Mouse (Mus musculus) left cerebral cortex, postnatal 4 days (tissue): Measurements from ENCODE around the gene Cdyl2. TPM values are rescaled to one million over a fixed set of nuclear protein-coding genes. Genes with fewer than 3 reads are reported as not detected.

ENCODE experiments used
- DNase-seq: peaks from one replicate; pipeline ENCODE4 v3.0.0-alpha.2; 2022
- intact Hi-C: fragments of 180-260 bp; cut with DNase I; formaldehyde crosslinking; loops from one replicate; pipeline ENCODE4 v1.15.1; 2025
- total RNA-seq, 2 experiments: library from RNA; stranded (reverse); gene quantifications; 2 replicates each; pipeline ENCODE4 v1.2.3; 2021

Cdyl2 gene
- 10 to 100 TPM; 18.4 to 20.8 TPM for total RNA-seq

GRCm38 (mm10) chr8:116732684-116733647 lies at the start of gene Cdyl2:
Gene Cdyl2 (minus strand): TSS chr8:116732991.
- DNase-seq: peak; percentile 78
- intact Hi-C loops: no loop called here

- intact Hi-C loops: no loop called here
- no peak for DNase-seq
These were observed 47.8 kb upstream of the Cdyl2 start for GRCm38 (mm10) chr8:116780594-116780993.

- no peak for DNase-seq
- intact Hi-C loops: no loop called here
These were observed 41.4 kb upstream of the Cdyl2 start for GRCm38 (mm10) chr8:116774220-116774619.

- DNase-seq: no peak
- intact Hi-C loops: no loop called here
These were observed 39.9 kb upstream of the Cdyl2 start for GRCm38 (mm10) chr8:116772727-116773126.

- peak; percentile 11 for DNase-seq
- intact Hi-C loops: no loop called here
These were observed 39.1 kb upstream of the Cdyl2 start for GRCm38 (mm10) chr8:116771797-116772343.

DNA sequence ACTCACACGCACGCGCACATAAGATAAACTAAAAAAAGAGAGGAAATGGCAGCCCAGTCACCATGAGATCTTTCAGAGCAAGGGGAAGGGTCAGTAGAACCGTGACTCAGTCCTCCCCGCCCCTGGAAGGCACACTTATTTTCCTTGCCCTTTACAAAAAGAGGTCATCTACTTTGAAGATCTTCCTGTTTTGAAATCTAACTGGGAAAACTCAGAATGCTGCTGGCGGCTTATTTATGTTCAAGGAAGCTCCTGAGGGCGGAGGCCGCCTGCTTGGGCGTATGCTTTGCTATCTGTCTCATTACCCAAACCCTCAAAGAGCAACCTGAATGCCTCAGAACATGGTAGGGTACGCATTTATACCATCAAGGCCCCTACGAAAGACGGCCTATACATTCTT lies 38.0 kb upstream of the Cdyl2 start:
- DNase-seq: no peak
- intact Hi-C loops: no loop called here

DNA sequence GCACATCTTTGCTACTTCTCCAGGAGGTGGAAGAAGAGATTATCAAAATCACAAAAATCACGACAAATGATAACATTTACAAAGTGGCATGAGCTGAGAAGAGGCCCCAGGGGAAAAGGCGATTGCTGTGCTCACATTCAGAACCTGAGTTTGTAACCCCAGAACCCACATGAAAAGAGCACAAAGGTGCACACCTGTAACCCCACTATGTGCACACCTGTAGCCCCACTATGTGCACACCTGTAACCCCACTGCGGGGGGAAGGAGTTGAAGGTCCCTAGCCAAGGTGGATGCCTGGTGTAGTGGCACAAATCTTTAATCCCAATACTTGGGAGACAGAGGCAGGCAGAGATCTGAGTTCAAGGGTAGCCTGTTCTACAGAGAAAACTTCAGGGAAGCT lies 23.4 kb upstream of the Cdyl2 start:
- no peak for DNase-seq
- intact Hi-C loops: no loop called here

DNA sequence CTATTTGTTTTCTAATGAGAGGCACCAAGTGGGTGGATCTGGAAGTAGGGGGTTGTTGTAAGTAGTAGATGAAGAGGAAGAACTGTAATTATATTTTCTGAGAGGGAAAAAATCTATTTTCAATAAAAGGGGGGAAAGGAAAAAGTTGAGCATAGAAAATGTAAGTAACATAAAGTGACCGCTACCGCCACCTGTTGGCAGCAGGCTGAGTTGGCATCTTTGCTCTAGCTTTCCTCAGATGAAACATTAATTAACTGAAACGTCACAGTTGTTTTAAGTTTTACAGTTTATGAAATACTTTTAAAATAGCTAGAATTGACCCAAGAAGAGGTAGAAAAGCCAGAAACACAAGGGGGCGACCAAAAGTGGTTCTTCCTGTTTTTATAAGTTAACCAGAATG lies 22.8 kb upstream of the Cdyl2 start:
- intact Hi-C loops: no loop called here
- peak; percentile 50 for DNase-seq

DNA sequence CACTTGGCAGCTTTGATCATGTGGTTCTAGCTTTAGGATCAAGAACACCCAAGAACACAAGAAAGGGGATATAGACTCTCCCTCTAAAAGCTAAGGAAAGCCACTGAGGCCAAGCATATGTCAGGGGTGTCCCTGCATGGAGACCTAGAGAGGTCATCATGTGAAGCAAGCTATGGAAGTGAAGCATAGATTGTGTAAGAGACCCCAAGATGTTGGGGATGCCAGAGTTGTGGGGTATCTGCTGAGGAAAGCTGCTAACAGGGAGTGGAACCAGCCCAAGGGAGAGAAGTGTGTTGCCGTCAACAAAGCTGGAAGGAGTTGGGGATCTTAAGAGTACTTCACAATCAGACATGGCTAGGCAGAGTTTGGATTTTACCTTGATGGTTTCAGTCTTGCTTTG lies 7.9 kb upstream of the Cdyl2 start:
- DNase-seq: no peak
- intact Hi-C loops: no loop called here

- intact Hi-C loops: no loop called here
- no peak for DNase-seq
These were observed 2.5 kb upstream of the Cdyl2 start for GRCm38 (mm10) chr8:116735306-116735705.

GRCm38 (mm10) chr8:116734176-116734575 lies 1.4 kb upstream of the Cdyl2 start:
- DNase-seq: no peak
- intact Hi-C loops: no loop called here

DNA sequence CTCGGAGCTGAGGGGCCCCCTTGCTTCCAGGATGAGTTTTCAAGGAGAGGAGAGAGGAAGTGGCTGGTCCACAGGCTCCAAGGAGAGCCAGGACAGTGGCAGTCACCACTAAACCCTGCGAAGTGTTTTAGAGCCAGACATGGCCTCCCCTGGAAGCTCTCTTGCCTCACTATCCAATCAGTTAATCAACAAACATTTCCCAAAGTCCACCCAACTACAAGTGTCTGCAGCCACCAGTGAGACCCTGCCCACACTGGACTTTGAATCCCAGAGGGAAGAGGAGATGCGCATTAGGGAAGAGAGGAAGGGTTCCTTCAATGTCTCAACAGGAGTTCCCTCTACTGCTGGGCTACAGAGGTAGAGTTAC lies 840 bp upstream of the Cdyl2 start:
- intact Hi-C loops: no loop called here
- no peak for DNase-seq

- intact Hi-C loops: no loop called here
These were observed 661 bp downstream of the Cdyl2 start for GRCm38 (mm10) chr8:116731976-116732683.

GRCm38 (mm10) chr8:116721451-116721850 lies 11.3 kb downstream of the Cdyl2 start:
- DNase-seq: no peak
- intact Hi-C loops: no loop called here

More at GRCm38 (mm10) chr8:116731976-116732683, 661 bp downstream of the Cdyl2 start:
- peak; percentile 21 for DNase-seq

GRCm38 (mm10) chr8:116707496-116707895 lies 25.3 kb downstream of the Cdyl2 start:
- no peak for DNase-seq
- intact Hi-C loops: no loop called here

DNA sequence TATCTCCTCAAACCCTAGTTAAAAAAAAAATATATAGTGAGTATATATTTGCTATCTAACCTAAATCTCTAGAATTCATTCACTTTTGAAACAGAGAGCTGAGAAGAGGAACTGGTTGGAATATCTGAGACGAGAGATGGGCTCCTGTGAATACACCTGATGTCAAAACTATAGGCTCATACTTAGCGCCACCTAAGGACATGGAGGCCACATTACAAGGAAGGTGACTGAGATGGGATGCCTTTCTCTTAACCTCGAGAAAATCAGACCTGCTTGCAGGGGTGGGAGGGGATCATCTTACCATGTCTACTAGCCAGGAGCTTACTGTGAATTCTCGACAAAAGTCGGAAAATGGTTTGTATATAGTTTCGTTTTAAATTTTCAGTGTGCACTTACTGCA lies 30.3 kb downstream of the Cdyl2 start:
- DNase-seq: no peak
- intact Hi-C loops: no loop called here

DNA sequence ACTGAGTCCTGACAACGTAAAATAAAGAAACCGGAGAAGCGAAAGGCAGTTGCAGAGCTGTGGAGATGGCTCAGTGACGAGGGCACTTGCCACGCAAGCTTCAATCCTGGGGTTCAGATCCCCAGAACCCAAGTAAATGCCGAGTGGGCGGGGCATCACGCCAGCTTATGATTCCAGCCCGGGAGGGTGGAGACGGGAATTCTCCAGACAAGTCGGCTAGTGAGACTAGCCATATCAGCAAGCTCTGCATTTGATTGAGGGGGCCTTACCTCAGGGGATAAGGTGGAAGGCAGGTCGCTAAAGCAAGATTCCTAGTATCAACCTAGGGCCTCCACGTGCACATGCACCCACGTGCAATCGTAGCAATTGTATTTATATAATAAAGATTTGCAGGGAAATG lies 39.9 kb downstream of the Cdyl2 start:
- intact Hi-C loops: no loop called here

DNA sequence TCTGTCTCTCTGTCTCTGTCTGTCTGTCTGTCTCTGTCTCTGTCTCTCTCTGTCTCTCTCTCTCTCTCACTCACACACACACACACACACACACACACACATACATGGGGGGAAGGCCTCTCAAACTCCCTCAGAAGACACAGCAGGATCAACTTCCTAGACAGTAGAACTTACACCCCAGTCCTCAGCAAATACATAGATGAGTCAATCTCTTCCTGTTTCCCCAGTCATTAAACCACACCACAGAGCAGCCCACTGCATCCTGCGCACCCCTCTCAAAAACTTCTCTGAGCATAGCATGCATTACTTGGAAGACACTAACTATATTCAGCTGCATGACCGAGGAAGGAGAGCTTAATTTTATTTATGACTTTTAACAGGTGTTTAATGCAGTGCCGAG lies 43.0 kb downstream of the Cdyl2 start:
- intact Hi-C loops: no loop called here
- DNase-seq: no peak

More for the DNA sequence above, 39.9 kb downstream of the Cdyl2 start:
- DNase-seq: no peak

- intact Hi-C loops: no loop called here
- DNase-seq: no peak
These were observed 56.6 kb downstream of the Cdyl2 start for GRCm38 (mm10) chr8:116676174-116676573.

- no peak for DNase-seq
- intact Hi-C loops: no loop called here
These were observed 58.6 kb downstream of the Cdyl2 start for GRCm38 (mm10) chr8:116673966-116674805.

DNA sequence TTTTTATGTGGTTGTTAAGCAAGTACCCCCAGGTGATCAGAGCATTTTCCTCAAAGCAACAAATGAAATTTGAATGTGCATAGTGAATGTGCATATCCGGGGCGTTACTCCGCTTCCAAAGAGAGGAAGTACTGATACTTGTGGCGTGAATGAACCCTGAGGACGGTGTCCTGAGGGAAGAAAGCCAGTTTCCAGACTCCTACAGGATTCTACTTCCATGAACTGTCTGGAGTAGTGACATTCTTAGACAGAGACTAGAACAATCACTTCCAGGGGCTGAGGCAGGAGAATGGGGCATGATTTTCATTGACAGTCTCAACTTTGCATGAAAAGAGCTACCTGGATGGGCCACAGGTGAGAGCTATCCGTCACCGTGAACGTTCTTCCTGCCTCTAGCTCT lies 59.3 kb downstream of the Cdyl2 start:
- intact Hi-C loops: no loop called here
- no peak for DNase-seq
